Mouse (Mus musculus): Measurements from ENCODE around the gene Kera. TPM values are rescaled to one million over a fixed set of nuclear protein-coding genes. Genes with fewer than 3 reads are reported as not detected.

Kera gene
- 0.22 and 0.26 TPM in 2 replicates for polyA plus RNA-seq (2015; fragmentation: Nextera tagmentation; extraction: Ambion mirVana)

GRCm38 (mm10) chr10:97606579-97606978 is at the start of gene Kera:
Gene Kera, plus strand, starts transcription at chr10:97606879.

GRCm38 (mm10) chr10:97564957-97565856 is 41.5 kb upstream of the Kera start, which contains the start of gene Lum:
Gene Lum, plus strand, starts transcription at chr10:97565128.

GRCm38 (mm10) chr10:97643768-97644167 is 37.1 kb downstream of the Kera start, which contains the start of gene Epyc:
Gene Epyc, plus strand, starts transcription at chr10:97644068.

Other genes with a start within 250 kb of the Kera start
- gene Dcn, start 127.3 kb upstream of the Kera start, polyA plus RNA-seq (2015; fragmentation: Nextera tagmentation; extraction: Ambion mirVana): 1,361 and 1,488 TPM in 2 replicates
- 232 and 281 TPM in 2 replicates for gene Lum, start 41.8 kb upstream of the Kera start, polyA plus RNA-seq (2015; fragmentation: Nextera tagmentation; extraction: Ambion mirVana)
- gene Epyc, start 37.2 kb downstream of the Kera start, polyA plus RNA-seq (2015; fragmentation: Nextera tagmentation; extraction: Ambion mirVana): 0.30 and 0.35 TPM in 2 replicates
- gene Ccer1, start 86.2 kb downstream of the Kera start, polyA plus RNA-seq (2015; fragmentation: Nextera tagmentation; extraction: Ambion mirVana): not detected in 2 replicates
- gene C030005K15Rik, start 119.9 kb downstream of the Kera start, polyA plus RNA-seq (2015; fragmentation: Nextera tagmentation; extraction: Ambion mirVana): not detected in 2 replicates